Mouse (Mus musculus): ENCODE results near the gene Scube2. TPM values are rescaled to one million over a fixed set of nuclear protein-coding genes. Genes with fewer than 3 reads are reported as not detected.
A peak's percentile ranks its signal among the peaks of the same experiment; 100 is the strongest.

Scube2 gene
- polyA plus RNA-seq, 1 experiment from 2014 or later: 3.2 TPM

DNA sequence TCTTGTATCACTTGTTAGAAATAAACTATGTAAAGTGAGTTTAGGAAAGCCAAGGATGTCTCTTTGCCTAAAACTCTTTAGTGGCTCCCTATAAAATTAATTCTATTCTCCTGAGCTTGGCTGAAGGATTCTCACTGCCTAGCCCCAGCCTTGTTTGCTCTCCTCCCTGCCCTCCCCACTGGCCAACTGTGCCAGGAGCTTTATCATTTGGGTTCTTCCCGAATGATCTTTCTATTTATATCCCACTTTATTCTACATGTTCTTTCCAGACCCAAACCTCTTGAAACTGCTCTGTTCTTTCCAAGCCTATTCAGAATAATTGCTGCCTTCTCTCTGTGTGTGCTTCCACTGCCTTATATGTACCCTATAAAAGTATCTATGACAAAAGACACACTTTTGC is 62.0 kb downstream of the Scube2 start:
- 88% methylated on average over 1 of the region's 1 CpGs for WGBS
- no peaks in the 10 kb centered on the region for H3K4me1 ChIP-seq (replicated peaks; ENCODE audit: control insufficient read depth, insufficient read depth, low read length)
- no peaks in the 10 kb centered on the region for H3K9me3 ChIP-seq (ENCODE audit: control insufficient read depth, low read length)
- H3K4me2 ChIP-seq (replicated peaks; ENCODE audit: low read depth, low read length): no peak overlapping the region
- no peaks in the 10 kb centered on the region for H3K36me3 ChIP-seq (ENCODE audit: control insufficient read depth, insufficient read depth, low read length)
- ATAC-seq (ENCODE audit: low FRiP score) (no peak), DNase-seq (ENCODE audit: low spot score) (no peak)
- H3K27ac ChIP-seq (ENCODE audit: low read depth, low read length): no peak overlapping the region
- no peak overlapping the region for H3K4me3 ChIP-seq (ENCODE audit: low read depth, low read length)
- H3K9ac ChIP-seq (ENCODE audit: low read depth, low read length): no peak overlapping the region
- H3K27me3 ChIP-seq (ENCODE audit: control insufficient read depth, insufficient read depth, low read length): no peaks in the 10 kb centered on the region

- Histone ChIP-seq H3K27me3 (ENCODE audit: control insufficient read depth, insufficient read depth, low read length) (no peaks in the 10 kb centered on the region), H3K27ac (ENCODE audit: low read depth, low read length) (no peak overlapping the region), H3K4me3 (ENCODE audit: low read depth, low read length) (no peak overlapping the region), H3K4me2 (replicated peaks; ENCODE audit: low read depth, low read length) (no peak overlapping the region), H3K36me3 (ENCODE audit: control insufficient read depth, insufficient read depth, low read length) (no peaks in the 10 kb centered on the region), H3K9me3 (ENCODE audit: control insufficient read depth, low read length) (no peaks in the 10 kb centered on the region), H3K4me1 (replicated peaks; ENCODE audit: control insufficient read depth, insufficient read depth, low read length) (no peaks in the 10 kb centered on the region), H3K9ac (ENCODE audit: low read depth, low read length) (no peak overlapping the region)
- 90% methylated on average over 4 of the region's 4 CpGs for WGBS
- ATAC-seq (ENCODE audit: low FRiP score): no peak
- no peak for DNase-seq (ENCODE audit: low spot score)
Measured at GRCm38 (mm10) chr7:109800626-109801025, 64.9 kb downstream of the Scube2 start.

DNA sequence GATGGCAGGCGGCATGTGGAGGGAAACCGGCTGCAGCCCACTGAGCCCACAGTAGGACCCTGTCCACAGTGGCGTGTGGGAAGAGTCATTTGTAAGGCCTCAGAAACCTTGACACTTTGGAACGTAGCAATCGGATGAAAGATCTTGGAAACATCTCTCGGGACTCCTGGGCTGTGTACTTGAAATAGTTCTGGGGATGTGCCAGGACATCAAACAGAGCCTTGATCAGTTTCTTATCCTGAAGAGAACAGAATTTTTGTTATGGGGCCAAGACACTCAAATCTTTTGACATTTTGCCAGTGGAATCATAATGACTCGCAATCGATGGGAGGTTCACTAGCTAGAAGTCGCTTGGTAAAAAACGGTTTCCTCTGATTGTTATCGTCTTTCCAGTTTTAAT is 66.3 kb downstream of the Scube2 start:
- Histone ChIP-seq H3K27me3 (ENCODE audit: control insufficient read depth, insufficient read depth, low read length) (no peaks in the 10 kb centered on the region), H3K9me3 (ENCODE audit: control insufficient read depth, low read length) (no peaks in the 10 kb centered on the region), H3K4me2 (replicated peaks; ENCODE audit: low read depth, low read length) (no peak overlapping the region), H3K9ac (ENCODE audit: low read depth, low read length) (no peak overlapping the region), H3K4me1 (replicated peaks; ENCODE audit: control insufficient read depth, insufficient read depth, low read length) (no peaks in the 10 kb centered on the region), H3K4me3 (ENCODE audit: low read depth, low read length) (no peak overlapping the region), H3K36me3 (ENCODE audit: control insufficient read depth, insufficient read depth, low read length) (no peaks in the 10 kb centered on the region), H3K27ac (ENCODE audit: low read depth, low read length) (no peak overlapping the region)
- no peak for DNase-seq (ENCODE audit: low spot score)
- WGBS: 93% methylated on average over 11 of the region's 11 CpGs
- no peak for ATAC-seq (ENCODE audit: low FRiP score)

- no peak for ATAC-seq (ENCODE audit: low FRiP score)
- no peaks in the 10 kb centered on the region for H3K27me3 ChIP-seq (ENCODE audit: control insufficient read depth, insufficient read depth, low read length)
- H3K4me3 ChIP-seq (ENCODE audit: low read depth, low read length): no peak overlapping the region
- H3K4me1 ChIP-seq (replicated peaks; ENCODE audit: control insufficient read depth, insufficient read depth, low read length): no peaks in the 10 kb centered on the region
- DNase-seq (ENCODE audit: low spot score): no peak
- H3K4me2 ChIP-seq (replicated peaks; ENCODE audit: low read depth, low read length): no peak overlapping the region
- no peaks in the 10 kb centered on the region for H3K9me3 ChIP-seq (ENCODE audit: control insufficient read depth, low read length)
- H3K36me3 ChIP-seq (ENCODE audit: control insufficient read depth, insufficient read depth, low read length): no peaks in the 10 kb centered on the region
- H3K9ac ChIP-seq (ENCODE audit: low read depth, low read length): no peak overlapping the region
- 85% methylated on average over 5 of the region's 5 CpGs for WGBS
- H3K27ac ChIP-seq (ENCODE audit: low read depth, low read length): no peak overlapping the region
Measured at GRCm38 (mm10) chr7:109795564-109795963, 69.9 kb downstream of the Scube2 start.

DNA sequence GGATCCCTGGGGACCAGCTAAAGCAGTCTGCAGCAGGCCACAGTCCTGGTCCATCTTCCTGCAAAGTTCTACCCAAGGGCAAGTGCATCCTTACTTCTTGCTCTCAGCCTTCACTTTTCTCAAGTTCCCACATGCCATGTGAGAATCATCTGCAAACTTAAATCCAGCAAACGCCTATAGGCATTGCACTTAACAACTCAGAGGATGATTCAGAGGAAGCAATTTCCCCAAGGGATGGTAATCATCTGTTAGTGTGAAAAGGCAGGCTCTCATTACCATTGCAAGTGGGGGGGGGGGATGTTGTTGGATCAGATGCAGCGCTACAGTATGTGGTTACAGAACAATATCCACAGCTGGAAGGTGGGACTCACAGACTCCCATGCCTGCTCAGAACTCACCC is 70.9 kb downstream of the Scube2 start:
- Histone ChIP-seq H3K4me2 (replicated peaks; ENCODE audit: low read depth, low read length) (no peak overlapping the region), H3K4me3 (ENCODE audit: low read depth, low read length) (no peak overlapping the region), H3K9ac (ENCODE audit: low read depth, low read length) (no peak overlapping the region), H3K36me3 (ENCODE audit: control insufficient read depth, insufficient read depth, low read length) (no peaks in the 10 kb centered on the region), H3K9me3 (ENCODE audit: control insufficient read depth, low read length) (no peaks in the 10 kb centered on the region), H3K4me1 (replicated peaks; ENCODE audit: control insufficient read depth, insufficient read depth, low read length) (no peaks in the 10 kb centered on the region), H3K27me3 (ENCODE audit: control insufficient read depth, insufficient read depth, low read length) (no peaks in the 10 kb centered on the region), H3K27ac (ENCODE audit: low read depth, low read length) (no peak overlapping the region)
- 76% methylated on average over 2 of the region's 2 CpGs for WGBS
- DNase-seq (ENCODE audit: low spot score) (no peak), ATAC-seq (ENCODE audit: low FRiP score) (no peak)

DNA sequence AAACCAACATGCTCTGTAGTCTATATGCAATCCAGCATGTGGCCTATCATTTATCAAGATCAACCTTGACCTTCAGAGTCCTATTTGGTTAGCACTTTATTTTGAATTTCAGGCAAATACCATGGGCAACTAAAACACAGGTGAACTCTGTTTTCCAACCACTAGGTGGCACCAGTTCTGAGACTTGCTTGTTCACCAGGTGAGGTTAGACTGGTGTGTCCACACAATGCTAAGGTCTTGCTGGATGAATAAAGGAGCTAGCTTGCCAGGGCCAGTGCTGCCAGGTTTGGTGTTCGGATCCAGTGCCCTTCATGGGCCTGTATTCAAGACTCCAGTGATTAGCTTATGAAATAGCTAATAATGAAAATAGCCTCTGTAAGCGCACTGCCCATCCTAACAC is 72.7 kb downstream of the Scube2 start:
- DNase-seq (ENCODE audit: low spot score): peak; percentile 69
- Histone ChIP-seq H3K4me3 (ENCODE audit: low read depth, low read length) (no peak overlapping the region), H3K9me3 (ENCODE audit: control insufficient read depth, low read length) (no peaks in the 10 kb centered on the region), H3K4me2 (replicated peaks; ENCODE audit: low read depth, low read length) (no peak overlapping the region), H3K36me3 (ENCODE audit: control insufficient read depth, insufficient read depth, low read length) (no peaks in the 10 kb centered on the region), H3K27ac (ENCODE audit: low read depth, low read length) (no peak overlapping the region), H3K9ac (ENCODE audit: low read depth, low read length) (no peak overlapping the region), H3K4me1 (replicated peaks; ENCODE audit: control insufficient read depth, insufficient read depth, low read length) (no peaks in the 10 kb centered on the region), H3K27me3 (ENCODE audit: control insufficient read depth, insufficient read depth, low read length) (no peaks in the 10 kb centered on the region)
- WGBS: 72% methylated on average over 2 of the region's 2 CpGs
- no peak for ATAC-seq (ENCODE audit: low FRiP score)

GRCm38 (mm10) chr7:109790818-109791217 is 74.7 kb downstream of the Scube2 start:
- H3K9ac ChIP-seq (ENCODE audit: low read depth, low read length): no peak overlapping the region
- H3K27me3 ChIP-seq (ENCODE audit: control insufficient read depth, insufficient read depth, low read length): no peaks in the 10 kb centered on the region
- 79% methylated on average over 3 of the region's 3 CpGs for WGBS
- H3K9me3 ChIP-seq (ENCODE audit: control insufficient read depth, low read length): no peaks in the 10 kb centered on the region
- no peaks in the 10 kb centered on the region for H3K4me1 ChIP-seq (replicated peaks; ENCODE audit: control insufficient read depth, insufficient read depth, low read length)
- no peak overlapping the region for H3K27ac ChIP-seq (ENCODE audit: low read depth, low read length)
- no peak for ATAC-seq (ENCODE audit: low FRiP score)
- no peak overlapping the region for H3K4me2 ChIP-seq (replicated peaks; ENCODE audit: low read depth, low read length)
- no peaks in the 10 kb centered on the region for H3K36me3 ChIP-seq (ENCODE audit: control insufficient read depth, insufficient read depth, low read length)
- H3K4me3 ChIP-seq (ENCODE audit: low read depth, low read length): no peak overlapping the region
- no peak for DNase-seq (ENCODE audit: low spot score)

GRCm38 (mm10) chr7:109787860-109788259 is 77.6 kb downstream of the Scube2 start:
- WGBS: 93% methylated on average over 2 of the region's 2 CpGs
- no peak overlapping the region for H3K4me3 ChIP-seq (ENCODE audit: low read depth, low read length)
- no peaks in the 10 kb centered on the region for H3K4me1 ChIP-seq (replicated peaks; ENCODE audit: control insufficient read depth, insufficient read depth, low read length)
- ATAC-seq (ENCODE audit: low FRiP score) (no peak), DNase-seq (ENCODE audit: low spot score) (no peak)
- H3K27me3 ChIP-seq (ENCODE audit: control insufficient read depth, insufficient read depth, low read length): peaks cover 3% of the 10 kb centered on the region; the same call in 1 of the 2 replicates
- H3K4me2 ChIP-seq (replicated peaks; ENCODE audit: low read depth, low read length): no peak overlapping the region
- H3K9me3 ChIP-seq (ENCODE audit: control insufficient read depth, low read length): no peaks in the 10 kb centered on the region
- H3K9ac ChIP-seq (ENCODE audit: low read depth, low read length): no peak overlapping the region
- no peaks in the 10 kb centered on the region for H3K36me3 ChIP-seq (ENCODE audit: control insufficient read depth, insufficient read depth, low read length)
- H3K27ac ChIP-seq (ENCODE audit: low read depth, low read length): no peak overlapping the region

DNA sequence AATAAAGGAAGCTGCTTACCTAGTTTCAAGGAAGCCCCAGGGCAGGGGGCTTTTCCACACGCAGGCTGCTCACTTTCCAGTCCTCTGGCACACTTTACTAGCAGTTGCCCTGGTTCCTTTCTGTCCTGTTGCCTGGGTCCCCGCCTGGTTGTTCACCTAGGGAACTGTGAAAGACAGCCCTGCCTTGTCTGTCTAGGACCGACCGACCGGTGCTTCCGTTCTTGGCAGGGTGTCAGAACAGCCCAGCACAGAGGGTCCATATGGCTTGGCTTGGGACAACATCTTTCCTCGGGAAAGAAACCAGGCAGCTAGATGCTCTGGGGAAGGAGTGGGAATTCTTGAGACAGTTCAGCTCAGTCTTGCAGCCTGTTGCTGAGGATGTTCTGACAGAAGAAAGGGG is 82.2 kb downstream of the Scube2 start:
- DNase-seq (ENCODE audit: low spot score) (no peak), ATAC-seq (ENCODE audit: low FRiP score) (no peak)
- no peak overlapping the region for H3K9ac ChIP-seq (ENCODE audit: low read depth, low read length)
- H3K4me3 ChIP-seq (ENCODE audit: low read depth, low read length): no peak overlapping the region
- no peak overlapping the region for H3K27ac ChIP-seq (ENCODE audit: low read depth, low read length)
- no peaks in the 10 kb centered on the region for H3K9me3 ChIP-seq (ENCODE audit: control insufficient read depth, low read length)
- no peaks in the 10 kb centered on the region for H3K36me3 ChIP-seq (ENCODE audit: control insufficient read depth, insufficient read depth, low read length)
- WGBS: 65% methylated on average over 7 of the region's 7 CpGs
- H3K27me3 ChIP-seq (ENCODE audit: control insufficient read depth, insufficient read depth, low read length): peaks cover 24% of the 10 kb centered on the region
- no peak overlapping the region for H3K4me2 ChIP-seq (replicated peaks; ENCODE audit: low read depth, low read length)
- peaks cover 6% of the 10 kb centered on the region for H3K4me1 ChIP-seq (replicated peaks; ENCODE audit: control insufficient read depth, insufficient read depth, low read length)
